Mouse (Mus musculus) left cerebral cortex, adult 18-20 months (tissue): ENCODE data around the gene Gucy2d. TPM values are rescaled to one million over a fixed set of nuclear protein-coding genes. Genes with fewer than 3 reads are reported as not detected.
A peak's percentile ranks its signal among the peaks of the same experiment; 100 is the strongest.

Experiments
- DNase-seq, 2 experiments: peaks; one replicate each; pipeline ENCODE4 v3.0.0; 2021 to 2022; ENCODE audit warnings: low spot score in 2 of 2, mixed read lengths in 1 of 2
- long read RNA-seq, 2 experiments: library from polyadenylated mRNA; stranded (forward); transcript quantifications; one replicate each; pipeline ENCODE4 v2.0.0; 2021
- total RNA-seq, 2 experiments: library from RNA; stranded (reverse); gene quantifications; 2 replicates each; pipeline ENCODE4 v1.2.3; 2021

Gene Gucy2d
- total RNA-seq = not detected
- long read RNA-seq, experiment 1, partial matches to known transcripts = 0 of 1 reads
- long read RNA-seq, experiment 1, other reads (novel, unspliced or antisense) = 1 of 1 reads
- long read RNA-seq, experiment 2 = 0 reads

DNA sequence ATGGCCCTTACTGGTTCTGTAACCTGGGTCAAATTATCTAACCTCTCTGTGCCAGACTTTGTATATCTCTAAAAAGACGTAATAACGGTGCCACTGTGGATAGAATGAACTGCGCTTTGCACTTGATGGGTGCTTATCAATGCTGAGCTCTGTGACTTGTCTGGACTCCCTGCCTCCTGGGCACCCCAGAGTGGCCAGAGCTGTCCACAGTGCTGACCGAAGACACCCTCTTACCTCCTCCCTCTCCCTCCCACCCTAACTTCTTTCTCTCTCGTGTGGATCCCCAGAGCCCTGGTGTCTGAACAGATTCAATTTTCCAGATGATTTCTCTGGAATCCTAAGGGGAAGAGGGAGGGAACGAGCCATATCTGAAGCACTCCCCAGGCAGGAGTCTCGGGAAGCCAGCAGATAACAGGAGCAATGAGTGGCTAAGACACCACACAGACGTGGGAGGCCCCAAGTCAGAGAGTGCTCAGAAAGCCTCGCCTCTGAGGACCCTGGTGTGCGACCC lies at the start of gene Gucy2d:
Gene Gucy2d (plus strand): TSS at position 461 of the 511 bp plus-strand sequence.
- DNase-seq = no peak

DNA sequence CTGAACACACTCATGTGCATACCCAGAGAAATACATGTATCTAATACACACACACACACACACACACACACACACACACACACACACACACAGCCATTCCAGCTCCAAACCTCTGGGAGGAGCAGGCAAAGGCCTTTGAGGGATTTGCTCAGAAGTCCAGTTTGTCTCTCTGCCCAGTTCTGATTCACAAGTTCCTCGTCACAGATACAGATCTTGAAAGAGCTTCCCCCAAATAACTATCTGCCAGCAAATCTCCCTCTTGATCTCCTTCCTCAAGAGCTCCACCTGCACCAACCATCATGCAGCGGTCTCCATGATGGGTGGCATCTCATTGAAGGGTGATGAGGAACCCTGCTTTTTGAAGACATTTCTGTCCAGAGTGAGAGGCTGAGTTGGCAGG lies 49.7 kb upstream of the Gucy2d start:
- no peak for DNase-seq

DNA sequence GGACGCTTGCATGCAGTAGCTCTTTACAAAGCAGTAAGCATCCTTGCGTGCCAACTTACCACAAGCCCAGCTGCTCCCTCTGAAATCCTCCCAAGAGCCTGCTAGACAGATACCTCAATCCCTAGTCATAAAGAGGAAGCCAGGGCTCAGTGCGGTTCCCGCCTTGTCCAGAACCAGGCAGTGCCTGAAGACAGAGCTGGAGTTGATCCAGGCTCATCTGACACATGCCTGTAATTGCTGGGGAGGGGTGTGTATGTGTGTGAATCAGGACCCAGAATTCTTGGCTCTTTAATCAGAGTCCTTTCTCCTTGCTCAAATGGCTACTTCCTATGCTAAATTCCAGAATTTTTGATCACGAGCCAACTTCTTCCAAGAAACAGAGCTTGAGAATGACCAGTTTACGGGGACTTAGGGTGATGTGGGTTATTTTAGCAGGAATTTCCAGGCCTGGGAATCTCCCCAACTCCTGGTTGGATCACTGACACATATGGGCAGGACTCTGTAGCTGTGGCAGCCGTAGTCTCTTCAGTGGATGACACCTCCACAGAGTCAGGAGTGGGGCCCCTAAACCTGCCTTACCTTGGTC lies 48.8 kb upstream of the Gucy2d start:
- DNase-seq = no peak

DNA sequence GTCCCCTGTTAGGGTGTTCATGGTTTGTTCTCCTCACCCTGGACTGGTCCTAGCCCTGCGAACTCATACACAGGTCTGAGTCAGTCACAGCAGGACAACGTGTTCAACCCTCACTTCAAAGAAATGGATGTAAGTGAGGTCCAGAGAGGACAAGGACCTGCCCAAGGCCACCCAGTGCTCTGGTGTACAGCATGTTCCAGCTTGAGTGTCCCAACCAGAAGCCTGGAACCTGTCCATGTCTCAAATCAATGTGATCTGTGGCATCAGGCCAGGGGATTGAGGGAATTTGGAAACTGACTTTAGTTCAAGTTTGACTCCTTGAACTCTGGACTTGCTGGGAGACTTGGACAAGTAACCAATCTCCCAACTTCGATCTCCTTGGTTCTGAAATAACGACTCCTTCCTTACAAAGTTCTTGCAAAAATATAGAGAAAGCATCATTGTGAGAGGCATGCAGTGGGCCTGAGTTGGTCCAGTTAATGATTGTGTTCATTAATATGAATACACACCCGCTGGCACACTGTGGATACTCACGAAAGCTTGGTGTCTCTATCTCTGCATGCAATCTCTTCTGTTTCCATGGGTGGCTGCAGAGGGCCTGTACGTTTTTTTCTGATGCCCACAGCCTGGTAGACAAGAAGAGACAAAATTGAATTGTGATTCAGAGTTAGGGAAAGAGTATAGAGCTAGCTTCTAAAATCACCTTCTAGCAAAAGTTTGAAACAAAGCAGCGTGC lies 47.6 kb upstream of the Gucy2d start:
- DNase-seq = no peak

DNA sequence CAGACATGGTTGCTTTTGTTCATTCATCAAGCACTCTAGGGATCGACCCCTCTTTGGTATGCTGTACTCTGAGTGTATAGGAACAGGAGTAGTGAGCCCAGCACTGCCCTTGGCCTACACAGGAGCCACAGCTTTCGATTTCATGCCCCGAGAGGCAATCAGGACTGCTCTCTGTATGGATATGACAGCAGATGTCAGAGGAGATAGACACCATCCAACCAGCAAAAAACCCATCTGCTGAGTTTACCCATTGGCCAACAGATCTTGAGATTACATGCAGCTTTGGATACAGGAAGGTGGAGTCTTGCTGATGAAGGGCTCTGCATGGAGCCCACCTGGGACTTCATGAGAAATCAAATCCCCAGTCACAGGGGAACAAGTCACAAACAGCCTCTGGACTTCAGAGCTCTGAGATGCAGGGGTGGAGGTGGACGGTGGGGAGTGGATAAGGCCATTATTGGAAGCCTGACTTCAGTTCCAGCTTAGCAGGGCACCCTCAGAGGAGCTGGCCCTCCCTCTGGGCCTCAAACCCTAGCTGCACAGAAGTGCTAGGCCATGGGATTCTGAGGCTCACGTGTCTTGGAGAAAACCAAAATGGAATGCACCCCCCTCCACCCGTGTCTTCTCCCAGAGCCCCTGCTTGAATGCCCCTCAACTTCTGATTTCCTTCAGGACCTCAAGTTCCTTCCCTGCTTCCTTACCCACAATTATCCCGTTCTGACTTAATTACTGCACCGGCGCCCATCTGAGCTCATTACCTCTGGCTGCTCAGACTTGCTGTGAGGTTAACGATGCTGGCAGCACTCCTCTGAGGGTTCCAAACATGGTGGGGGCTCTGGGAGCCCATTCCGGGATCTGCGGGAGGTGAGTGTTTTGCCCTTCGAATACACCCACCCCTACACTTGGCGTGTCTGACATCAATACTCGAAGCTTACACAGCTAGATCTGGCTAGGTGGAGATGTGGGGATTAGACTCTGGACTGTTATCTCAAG lies 37.3 kb upstream of the Gucy2d start:
- DNase-seq = no peak

DNA sequence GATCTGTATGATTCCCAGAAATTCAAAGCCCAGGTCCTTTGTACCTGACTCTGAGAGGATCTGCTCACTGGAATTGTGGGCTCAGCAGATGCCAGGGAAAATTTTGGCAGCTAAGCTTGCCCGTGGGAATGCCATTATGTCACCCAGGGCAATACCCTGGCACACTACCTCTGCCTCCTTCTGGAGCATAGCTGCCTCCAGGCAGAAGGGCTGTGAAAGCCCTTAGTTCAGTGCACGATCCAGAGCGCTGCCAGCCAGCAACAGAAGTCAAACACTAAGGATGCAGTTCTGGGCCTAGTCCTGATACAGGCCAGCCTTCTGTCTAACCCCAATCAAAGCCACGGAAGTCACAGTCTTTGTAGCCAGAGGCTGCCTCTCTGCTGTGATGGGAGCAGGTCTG lies 36.2 kb upstream of the Gucy2d start:
- no peak for DNase-seq

DNA sequence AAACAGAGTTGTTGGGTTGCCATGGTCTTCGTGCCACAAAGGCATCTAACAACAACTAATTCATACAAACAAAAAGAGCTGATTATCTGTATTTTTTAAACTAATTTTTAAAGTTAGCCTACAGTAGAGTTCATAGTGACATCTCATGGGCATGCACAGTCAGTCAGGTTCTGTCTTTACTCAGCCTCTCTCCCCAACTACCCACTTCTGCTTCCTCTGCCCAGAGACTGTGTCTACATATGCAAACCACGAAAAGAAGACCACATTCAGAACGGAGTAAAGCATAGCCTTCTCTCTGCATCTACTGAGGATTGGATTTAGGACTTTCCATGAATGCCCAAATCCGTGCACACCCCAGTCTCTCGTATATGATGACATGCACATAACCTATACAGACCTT lies 32.6 kb upstream of the Gucy2d start:
- DNase-seq = no peak

DNA sequence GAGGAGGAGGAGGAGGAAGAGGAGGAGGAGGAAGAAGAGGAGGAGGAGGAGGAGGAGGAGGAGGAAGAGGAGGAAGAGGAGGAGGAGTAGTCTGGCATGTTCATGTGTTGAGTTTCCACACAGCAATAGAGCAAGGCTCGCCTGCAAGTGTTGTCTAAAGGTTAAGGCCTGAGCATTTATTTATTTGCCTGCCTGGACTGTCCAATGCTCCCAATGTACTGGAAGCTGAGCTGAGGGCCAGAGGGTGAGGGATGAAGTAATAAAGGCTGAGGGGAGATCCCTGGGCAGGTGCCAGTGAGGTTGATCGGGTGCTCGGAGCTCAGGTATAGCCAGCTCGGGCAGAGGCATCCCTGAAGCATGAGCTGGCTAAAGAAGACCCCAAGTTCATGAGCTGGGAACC lies 27.1 kb upstream of the Gucy2d start:
- no peak for DNase-seq

DNA sequence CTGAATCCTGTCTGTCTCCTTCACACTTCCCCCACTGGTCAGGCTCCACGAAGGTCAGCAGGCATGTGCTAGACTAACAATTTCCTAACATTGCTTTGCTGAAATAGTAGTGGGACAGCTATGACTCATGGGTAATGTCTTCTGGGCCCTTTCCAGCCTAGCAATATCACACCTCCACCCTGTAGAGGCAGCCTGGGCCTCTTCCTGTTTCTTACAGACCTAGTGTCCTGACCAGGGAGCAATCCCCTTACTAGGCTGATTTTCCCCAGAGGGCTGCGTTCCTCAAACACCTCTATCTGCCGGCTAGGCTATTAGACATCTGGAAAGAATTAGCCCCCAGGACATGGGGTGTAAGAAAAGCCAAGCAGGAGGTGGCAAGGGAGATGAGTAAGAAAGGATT lies 24.7 kb upstream of the Gucy2d start:
- no peak for DNase-seq

DNA sequence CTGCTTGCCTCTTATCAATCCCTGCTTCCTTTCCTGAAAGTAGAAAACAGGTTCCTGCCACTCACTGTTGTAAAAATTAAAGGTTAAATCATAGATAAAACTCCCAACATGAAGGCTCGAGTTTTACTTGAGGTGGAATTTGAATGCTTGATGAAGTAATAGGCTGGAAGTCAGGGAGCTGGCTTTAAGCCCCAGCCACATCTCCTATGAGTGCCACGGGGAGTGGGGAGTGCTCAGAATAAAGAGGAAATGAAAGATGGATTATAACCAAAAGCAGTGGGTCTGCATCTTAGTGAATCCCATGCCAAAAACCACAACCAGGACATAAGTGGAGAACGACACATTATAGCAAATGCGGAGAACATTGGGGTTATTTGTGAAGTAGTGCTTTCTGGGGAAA lies 24.2 kb upstream of the Gucy2d start:
- DNase-seq = no peak

DNA sequence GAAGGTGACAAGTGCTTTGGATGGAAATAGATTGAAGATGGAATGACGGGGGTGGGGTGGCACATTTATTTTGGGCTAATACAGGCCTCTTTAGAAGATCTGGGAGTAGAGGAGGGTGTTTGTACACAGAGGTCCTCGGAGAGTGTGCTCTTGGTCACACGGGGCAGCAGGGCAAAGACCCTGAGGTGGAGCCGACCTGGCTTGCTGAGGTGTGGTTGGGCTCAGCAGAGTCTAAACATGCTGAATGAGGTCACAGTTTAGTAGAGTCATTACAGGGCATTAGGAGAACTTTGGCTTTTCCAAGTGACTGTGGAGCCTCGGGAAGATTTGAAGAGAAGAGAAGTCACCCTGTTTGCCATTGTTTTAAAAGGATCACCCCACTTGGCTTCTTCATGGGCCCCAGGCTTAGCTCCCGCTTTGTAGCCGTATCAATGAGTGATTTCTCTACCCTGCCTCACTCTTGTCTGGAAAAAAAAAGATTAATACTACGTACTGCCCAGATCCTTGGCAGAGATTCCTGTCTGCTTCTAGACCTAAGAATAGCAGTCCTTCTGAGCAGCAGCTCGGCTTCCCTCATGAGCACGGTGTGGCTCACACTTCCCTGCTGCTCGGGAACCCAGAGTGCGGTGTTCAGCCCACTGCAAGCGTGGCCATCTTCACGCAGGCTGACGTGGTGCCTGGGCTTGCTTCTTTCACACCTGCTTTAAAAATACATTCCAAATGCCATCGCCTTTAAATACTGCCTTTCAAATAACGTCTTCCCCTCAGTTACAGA lies 22.0 kb upstream of the Gucy2d start:
- DNase-seq = peak; percentile 52 to 71

DNA sequence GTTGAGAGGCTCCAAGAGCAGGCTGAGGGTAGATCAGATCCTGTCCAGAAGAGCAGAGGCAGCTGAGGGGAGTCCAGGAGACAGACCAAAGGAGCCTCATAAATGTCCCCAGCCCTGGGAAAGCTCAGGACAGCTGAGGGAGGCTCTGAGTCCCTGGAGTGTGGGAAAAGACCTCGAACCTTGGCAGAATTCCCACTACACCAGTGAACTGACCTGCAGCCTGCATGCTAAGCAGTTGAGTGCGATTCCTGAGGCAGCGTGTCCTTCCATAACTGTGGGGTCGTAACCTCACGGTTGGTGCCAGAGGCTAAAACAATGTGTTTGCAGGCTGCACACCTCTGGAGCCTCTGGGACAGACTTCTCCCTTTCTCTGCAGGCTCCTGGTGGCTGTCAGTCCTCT lies 20.9 kb upstream of the Gucy2d start:
- no peak for DNase-seq

DNA sequence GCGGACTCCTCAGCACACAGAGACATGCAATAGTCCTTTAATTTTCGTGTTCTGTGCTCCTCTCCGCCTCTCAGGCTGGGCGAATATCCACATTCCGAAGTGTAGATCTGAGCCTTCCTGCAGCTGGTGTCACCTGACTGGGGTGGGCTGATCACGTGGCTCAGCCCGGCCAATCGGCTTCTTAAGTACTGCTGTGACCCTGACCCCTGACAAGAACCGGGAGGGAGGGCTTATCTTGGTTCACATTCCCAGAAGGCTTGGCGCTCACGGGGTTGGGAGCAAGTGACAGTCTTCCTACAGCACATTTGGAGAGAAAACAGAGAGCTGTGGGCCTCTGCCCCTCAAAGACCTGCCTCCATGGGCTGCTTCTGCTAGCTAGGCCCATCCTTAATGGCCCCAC lies 16.7 kb upstream of the Gucy2d start:
- no peak for DNase-seq

DNA sequence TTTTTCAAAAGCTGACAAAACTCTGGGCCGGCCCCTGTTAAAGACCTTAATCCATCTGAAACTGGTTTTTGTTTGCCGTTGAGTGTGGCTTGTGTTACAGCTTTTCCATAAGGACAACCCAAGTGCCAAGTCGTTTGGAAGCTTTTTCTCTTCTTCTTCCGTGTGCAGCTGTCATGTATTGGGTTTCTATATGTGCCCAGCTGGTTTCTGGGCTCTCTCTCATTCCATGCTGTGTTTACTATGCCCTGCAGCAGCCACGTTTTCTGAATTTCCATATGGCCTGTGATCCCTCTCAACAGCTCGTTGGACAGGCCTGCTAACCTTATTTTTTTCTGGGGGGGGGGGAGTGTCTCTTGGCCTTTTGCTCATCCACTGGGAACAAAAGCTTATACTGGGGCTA lies 15.8 kb upstream of the Gucy2d start:
- DNase-seq = no peak

DNA sequence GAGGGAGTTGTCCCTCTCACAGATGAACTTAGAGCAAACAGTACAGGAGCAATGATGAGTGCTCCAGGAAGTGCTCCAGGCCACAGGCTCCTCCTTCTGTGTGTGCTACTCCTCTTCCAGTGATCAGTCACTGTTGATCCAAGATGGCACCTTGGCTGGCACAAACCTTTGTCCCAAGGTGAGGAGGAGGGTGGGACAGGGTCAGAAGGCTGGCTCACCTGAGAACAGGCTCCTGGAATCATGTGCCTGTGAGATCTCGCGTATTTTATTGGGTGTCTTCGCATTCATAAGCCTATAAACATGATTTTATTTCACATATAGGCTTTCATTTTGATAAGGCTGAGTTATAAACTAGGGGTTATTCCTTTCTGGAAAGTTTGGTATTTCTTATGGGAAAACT lies 14.7 kb upstream of the Gucy2d start:
- no peak for DNase-seq

DNA sequence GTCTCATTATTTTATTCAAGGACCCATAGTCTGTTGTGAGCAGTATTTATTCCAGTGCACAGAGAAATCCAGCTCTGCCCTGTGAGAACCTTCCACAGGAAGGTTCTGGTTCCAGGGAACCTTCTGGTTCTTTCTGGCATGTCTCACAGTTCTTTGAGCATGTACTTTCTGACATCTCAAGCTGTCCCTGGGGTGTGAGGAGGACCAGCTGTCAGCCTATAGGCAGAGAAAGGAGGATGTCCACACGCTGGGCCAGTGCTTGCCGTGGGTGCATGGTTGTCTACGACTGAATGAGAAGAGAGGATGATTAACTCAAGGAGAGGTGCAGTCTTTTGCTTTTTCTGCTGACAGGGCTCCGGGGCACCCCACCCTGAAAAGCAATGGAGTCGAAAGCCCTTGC lies 13.6 kb upstream of the Gucy2d start:
- no peak for DNase-seq

DNA sequence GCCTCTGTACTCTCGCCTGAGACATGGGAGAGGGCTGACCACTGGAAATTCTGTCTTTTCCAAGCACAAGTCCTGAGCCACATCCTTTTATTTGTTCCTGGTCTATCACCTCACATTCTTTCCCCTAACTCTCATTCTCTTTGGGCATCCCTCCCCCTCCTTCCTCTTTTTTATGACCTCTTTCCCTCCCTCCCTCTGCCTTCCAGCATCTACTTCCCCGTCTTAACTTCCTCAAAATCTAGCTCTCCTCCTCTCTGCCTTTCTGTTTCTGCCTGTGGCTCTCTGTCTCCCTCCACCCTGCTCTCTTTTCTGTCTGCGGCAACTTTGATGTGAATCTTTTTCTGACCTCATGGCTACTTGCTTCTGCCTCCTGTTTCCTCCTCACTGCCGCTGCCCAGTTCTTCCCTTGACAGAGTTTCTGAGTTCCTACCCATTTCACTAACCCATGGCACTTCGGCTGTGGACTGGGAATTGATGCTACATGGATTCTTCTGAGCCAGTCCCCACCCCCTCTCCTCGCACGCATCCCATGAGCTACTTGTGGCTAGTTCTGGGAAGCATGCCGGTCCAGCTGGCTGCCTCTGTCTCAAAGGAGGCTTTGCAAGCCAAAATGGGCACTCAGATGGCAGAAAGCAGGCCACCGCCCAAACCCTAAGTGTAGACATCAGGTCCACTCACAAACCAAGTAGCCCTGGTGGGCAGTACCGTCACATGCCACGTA lies 12.9 kb upstream of the Gucy2d start:
- no peak for DNase-seq

DNA sequence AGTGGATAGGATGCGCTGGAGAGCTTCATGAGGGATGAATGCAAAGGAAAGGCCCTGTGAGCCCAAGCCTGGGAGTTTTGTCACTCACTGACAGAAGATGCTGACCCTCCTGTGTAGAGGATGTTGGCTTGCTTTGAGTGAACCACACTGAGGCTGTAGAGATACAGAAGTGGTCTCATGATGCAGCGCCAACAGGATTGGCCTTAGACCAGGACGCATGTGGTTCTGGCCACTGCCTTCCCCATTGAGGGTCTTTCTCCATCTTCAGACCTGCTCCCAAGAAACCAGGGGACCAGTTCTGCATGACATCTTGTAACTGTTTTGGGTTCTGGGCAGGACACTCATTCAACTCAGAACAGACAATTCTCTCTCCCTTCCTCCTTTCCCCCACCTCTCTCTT lies 10.6 kb upstream of the Gucy2d start:
- DNase-seq = no peak

DNA sequence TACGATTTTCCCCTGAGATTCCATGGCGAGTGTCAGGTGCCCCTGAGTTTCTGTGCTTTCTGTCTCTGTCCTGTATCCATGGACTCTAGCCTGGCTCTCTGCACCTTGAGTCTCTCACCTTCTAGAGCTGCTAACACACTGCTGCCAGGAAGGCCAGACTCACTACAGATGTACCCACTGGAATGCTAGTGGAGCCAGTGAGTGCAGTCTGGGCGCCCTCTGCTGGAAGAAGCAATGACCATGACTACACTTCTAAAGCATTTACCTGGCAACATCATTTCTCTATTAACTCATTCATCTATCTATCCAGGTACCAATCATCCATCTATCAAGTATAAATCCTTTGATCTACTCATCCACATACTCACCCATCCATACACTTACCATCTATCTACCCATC lies 9.4 kb upstream of the Gucy2d start:
- DNase-seq = peak; percentile 73 to 79

DNA sequence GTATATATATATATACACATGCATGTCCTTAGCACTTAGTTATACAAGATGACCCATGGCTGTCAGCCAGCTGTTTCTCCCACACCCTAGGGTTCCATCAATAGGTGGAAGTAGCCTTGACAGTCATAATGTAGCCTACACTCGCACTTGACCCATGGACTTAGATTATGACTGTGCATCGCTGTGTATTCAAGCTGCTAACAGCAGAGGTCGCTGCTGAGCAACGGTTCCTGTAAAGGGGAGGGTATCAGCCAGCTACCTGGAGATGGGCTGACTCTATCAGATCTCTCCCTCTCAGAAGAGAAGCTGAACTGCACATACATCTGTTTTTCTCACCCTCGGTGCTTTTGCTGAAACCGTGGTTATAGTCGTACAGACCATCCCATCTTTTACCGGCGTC lies 2.6 kb upstream of the Gucy2d start:
- DNase-seq = peak in 1 of 2 experiments; percentile 66
